Mouse (Mus musculus) midbrain, embryonic 11.5 days (tissue): ENCODE results near the gene Gm14862. TPM values are rescaled to one million over a fixed set of nuclear protein-coding genes. Genes with fewer than 3 reads are reported as not detected.

Source experiments
- ATAC-seq: fragments of 200-750 bp; cut with Nextera tagmentation; 2 replicates; pipeline ENCODE4 v1.8.0; 2017; ENCODE audit warnings: moderate TSS enrichment, moderate library complexity; ENCODE audit not compliant: low FRiP score
- DNase-seq: peaks from one replicate; pipeline ENCODE4 v3.0.0; 2015; ENCODE audit warnings: low spot score; ENCODE audit errors: missing footprints
- H3K27ac ChIP-seq: fragments of 300-500 bp; sonication (generic); 2 replicates; pipeline ENCODE4 v1.5.1; 2014; ENCODE audit warnings: low read depth, low read length
- H3K27me3 ChIP-seq: fragments of 300-500 bp; sonication (generic); 2 replicates; pipeline ENCODE4 v1.6.1; 2014; ENCODE audit warnings: mild to moderate bottlenecking, low read length, moderate library complexity, mixed read lengths; ENCODE audit not compliant: control insufficient read depth, insufficient read depth
- H3K36me3 ChIP-seq: fragments of 300-500 bp; sonication (generic); 2 replicates; pipeline ENCODE4 v1.6.1; 2014; ENCODE audit warnings: mild to moderate bottlenecking, low read length, moderate library complexity, mixed read lengths; ENCODE audit not compliant: control insufficient read depth, insufficient read depth
- H3K4me1 ChIP-seq: fragments of 300-500 bp; sonication (generic); 2 replicates; pipeline ENCODE4 v1.6.1; 2014; ENCODE audit warnings: low read length; ENCODE audit not compliant: control insufficient read depth, insufficient read depth
- H3K4me2 ChIP-seq: fragments of 300-500 bp; sonication (generic); 2 replicates; pipeline ENCODE4 v1.6.1; 2014; ENCODE audit warnings: mild to moderate bottlenecking, moderate library complexity
- H3K4me3 ChIP-seq: fragments of 300-500 bp; sonication (generic); 2 replicates; pipeline ENCODE4 v1.5.1; 2014; ENCODE audit warnings: low read depth, low read length
- H3K9ac ChIP-seq: fragments of 300-500 bp; sonication (generic); 2 replicates; pipeline ENCODE4 v1.6.1; 2014; ENCODE audit warnings: low read length
- H3K9me3 ChIP-seq: fragments of 300-500 bp; sonication (generic); 2 replicates; pipeline ENCODE4 v1.6.1; 2016; ENCODE audit warnings: low read length; ENCODE audit not compliant: control insufficient read depth
- WGBS: fragments of 180-500 bp; shearing (Covaris S2); extraction: QIAGEN DNeasy Blood & Tissue Kit; methylation state at CpG from one replicate; pipeline ENCODE4 v1.1.7; 2014; 5-methylcytosine and 5-hydroxymethylcytosine counted together
- polyA plus RNA-seq: library from polyadenylated mRNA; unstranded; fragments of >200 nt; fragmentation: Nextera tagmentation; extraction: Ambion mirVana; gene quantifications from 2 replicates; pipeline ENCODE4 v1.2.1, GENCODE M21; 2014

Gene Gm14862
- polyA plus RNA-seq, 1 experiment from 2014 or later: not detected

DNA sequence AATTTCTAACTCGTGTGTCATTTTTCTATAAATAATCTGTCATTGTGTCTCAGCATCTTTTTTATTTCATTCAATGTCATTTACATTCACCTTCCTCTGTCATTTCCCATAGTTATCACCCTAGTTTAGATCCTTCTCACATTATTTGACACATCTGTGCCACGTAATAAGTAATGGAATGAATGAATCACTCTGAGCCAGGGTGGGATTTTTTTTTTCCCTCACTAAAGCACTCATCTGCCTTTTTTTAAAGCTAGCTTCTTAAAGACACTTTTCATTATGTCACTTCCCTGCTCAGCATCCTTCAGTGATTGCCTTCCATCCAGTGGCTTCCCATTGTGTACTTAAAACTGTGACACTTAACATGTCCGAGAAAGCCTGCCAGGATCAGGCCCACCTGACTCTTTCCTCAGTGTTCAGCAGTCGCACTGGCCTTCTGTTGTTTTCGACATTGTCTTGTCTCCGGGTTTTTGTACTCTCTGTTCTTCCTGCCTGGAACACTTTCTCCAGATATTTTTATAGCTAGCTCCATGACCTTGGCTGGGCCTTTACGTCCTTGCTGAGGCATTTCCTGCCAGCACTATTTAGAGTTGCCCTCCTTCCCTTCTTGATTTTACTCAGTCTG, 53.8 kb downstream of the Gm14862 start:
- Histone ChIP-seq H3K9me3 (no peaks in the 10 kb centered on the region), H3K4me1 (peaks cover 2% of the 10 kb centered on the region; the same call in 1 of the 2 replicates), H3K27me3 (peaks cover 7% of the 10 kb centered on the region; the same call in 1 of the 2 replicates), H3K4me3 (no peak overlapping the region), H3K9ac (no peak overlapping the region), H3K27ac (no peak overlapping the region), H3K36me3 (no peaks in the 10 kb centered on the region), H3K4me2 (no peak overlapping the region)
- DNase-seq: no peak
- ATAC-seq: no peak
- WGBS: 65% methylated on average over 7 of the region's 7 CpGs

DNA sequence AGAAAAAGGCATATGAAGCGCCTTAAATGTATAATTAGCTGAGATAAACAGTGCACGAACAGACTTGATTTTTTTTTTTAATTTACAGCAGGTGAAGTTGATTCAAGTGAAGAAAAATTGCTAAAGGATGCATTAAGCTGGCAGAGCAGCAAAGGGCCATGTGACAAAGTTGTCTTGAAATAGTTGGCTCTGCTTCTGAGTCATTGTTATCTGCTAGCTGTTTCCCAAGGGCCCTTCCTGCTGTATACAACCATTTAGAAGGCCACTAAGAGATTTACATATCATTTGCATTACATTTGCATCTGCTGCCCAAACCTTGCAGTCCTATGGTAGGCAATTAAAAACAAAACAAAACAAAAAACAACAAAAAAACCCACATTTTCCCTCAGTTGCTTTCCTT, 54.7 kb downstream of the Gm14862 start:
- no peak for ATAC-seq
- Histone ChIP-seq H3K4me2 (no peak overlapping the region), H3K36me3 (no peaks in the 10 kb centered on the region), H3K27ac (no peak overlapping the region), H3K9ac (no peak overlapping the region), H3K27me3 (peaks cover 7% of the 10 kb centered on the region; the same call in 1 of the 2 replicates), H3K4me1 (peaks cover 2% of the 10 kb centered on the region; the same call in 1 of the 2 replicates), H3K4me3 (no peak overlapping the region), H3K9me3 (no peaks in the 10 kb centered on the region)
- 71% methylated on average over 2 of the region's 2 CpGs for whole genome bisulfite sequencing
- DNase-seq: no peak

Other genes starting within 250 kb of the Gm14862 start
- gene Fthl17e, start 223.4 kb downstream of the Gm14862 start, polyA plus RNA-seq: not detected in 2 replicates
- not detected in 2 replicates for gene Fthl17f, start 193.9 kb downstream of the Gm14862 start, polyA plus RNA-seq
- not detected in 2 replicates for gene 4930402K13Rik, start 152.3 kb downstream of the Gm14862 start, polyA plus RNA-seq
- 0.66 and 0.90 TPM in 2 replicates for gene Lancl3, start 57.0 kb downstream of the Gm14862 start, polyA plus RNA-seq
- gene Xk, start 15.9 kb upstream of the Gm14862 start, polyA plus RNA-seq: 2.9 and 3.4 TPM in 2 replicates
- gene H2al1m, start 26.9 kb upstream of the Gm14862 start, polyA plus RNA-seq: 0.46 TPM in 1 of 2 replicates, not detected in the other
- not detected in 2 replicates for gene H2al1k, start 93.7 kb upstream of the Gm14862 start, polyA plus RNA-seq
- gene Cybb, start 230.9 kb upstream of the Gm14862 start, polyA plus RNA-seq: 1.1 and 1.4 TPM in 2 replicates